Mouse (Mus musculus): ENCODE data around the gene Arglu1.

DNA sequence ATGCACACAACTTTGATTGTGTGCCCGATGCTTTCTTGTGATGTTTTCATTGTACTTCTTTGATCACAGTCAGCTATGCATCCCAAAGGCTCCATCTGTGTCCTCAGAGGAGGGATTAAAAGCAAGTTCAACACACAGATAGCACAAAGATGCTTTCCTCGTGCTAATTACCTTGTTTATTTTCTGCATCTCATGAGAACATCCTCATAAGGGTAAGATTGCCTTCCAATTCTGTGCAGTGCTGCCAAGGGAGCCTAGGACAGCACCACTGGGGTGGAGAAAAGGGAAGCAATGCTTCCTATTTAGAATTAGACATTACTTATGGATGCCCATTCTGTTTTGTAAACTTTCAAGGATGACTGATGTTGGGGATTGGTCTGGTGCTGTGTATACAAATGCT, 36.2 kb upstream of the Arglu1 start:
- TF ChIP-seq POLR2A (IDR thresholded peaks at IDR 0.05; ENCODE audit: low read depth, low read length) (no peak), CTCF (conservative IDR thresholded peaks at IDR 0.05; ENCODE audit: insufficient read depth, insufficient read length, low read depth, low read length) (no peak)

Measured in kidney, adult 2 months (tissue).